Mouse (Mus musculus): ENCODE data around the gene Clec16a.
A peak's percentile ranks its signal among the peaks of the same experiment; 100 is the strongest.

The Clec16a gene

DNA sequence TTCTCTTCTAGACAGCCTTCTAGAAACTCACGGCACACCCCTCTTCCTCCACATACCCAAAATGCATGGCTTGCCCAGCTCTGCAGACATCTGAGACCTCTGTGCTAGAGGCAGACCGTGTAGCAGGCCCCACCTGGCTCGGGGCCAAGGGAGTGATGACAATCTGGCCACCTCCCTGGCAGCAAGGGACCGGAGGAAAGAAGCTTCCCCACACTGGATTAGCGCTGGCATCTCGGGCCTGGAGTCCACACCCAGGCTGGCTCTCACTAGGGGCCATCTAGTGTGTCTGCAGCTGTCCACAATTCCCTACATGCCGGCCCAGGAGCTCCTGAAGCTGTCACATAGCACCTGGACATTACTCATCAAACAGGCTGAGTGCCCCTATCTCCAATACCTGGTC is 10.6 kb upstream of the Clec16a start:
- no peak for DNase-seq (ENCODE audit: low spot score in 2 of 2)

DNA sequence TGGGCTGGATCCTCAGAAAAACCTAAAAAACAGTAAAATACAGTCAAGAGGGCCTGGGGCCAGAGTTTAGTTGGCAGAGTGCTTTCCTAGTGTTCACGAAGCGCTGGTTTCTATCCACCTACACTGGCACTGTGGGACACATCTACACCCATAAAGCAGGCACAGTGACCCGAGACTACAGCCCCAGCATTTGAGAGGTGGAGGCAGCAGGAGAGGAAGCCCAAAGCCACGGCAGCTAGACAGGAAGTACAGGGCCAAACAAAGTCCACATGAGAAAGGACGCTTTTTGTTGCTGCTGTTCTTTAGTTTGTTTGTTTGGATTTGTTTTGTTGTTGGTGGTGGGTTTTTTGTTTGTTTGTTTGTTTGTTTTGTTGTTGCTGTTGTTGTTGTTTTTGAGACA is 8.8 kb upstream of the Clec16a start:
- no peak for DNase-seq (ENCODE audit: low spot score in 2 of 2)

DNA sequence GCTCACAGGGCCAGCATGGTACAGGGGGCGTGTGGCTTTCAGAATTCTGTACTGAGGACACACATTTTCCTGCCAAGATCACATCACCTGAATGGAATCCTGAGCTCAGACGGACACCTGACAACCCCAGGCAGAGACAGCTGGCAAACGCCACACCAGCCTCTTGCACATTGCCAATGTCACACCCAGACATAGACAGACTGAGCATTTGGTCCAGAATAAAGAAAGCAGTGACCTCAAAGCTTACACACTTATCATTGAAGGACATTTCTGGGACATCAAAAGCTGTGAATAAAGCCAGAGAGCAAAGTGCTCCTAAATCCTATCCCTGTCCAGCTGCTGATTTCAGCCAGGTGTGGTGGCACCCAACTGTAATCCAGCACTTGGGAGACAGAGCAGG is 8.2 kb upstream of the Clec16a start:
- DNase-seq (ENCODE audit: low spot score in 2 of 2) = no peak

GRCm38 (mm10) chr16:10540763-10541597 is 4.2 kb upstream of the Clec16a start:
- DNase-seq (ENCODE audit: low spot score in 2 of 2) = no peak

- peak in 1 of 2 experiments; percentile 38 for DNase-seq (ENCODE audit: low spot score in 2 of 2)
These were observed 3.6 kb upstream of the Clec16a start for GRCm38 (mm10) chr16:10541598-10541930.

DNA sequence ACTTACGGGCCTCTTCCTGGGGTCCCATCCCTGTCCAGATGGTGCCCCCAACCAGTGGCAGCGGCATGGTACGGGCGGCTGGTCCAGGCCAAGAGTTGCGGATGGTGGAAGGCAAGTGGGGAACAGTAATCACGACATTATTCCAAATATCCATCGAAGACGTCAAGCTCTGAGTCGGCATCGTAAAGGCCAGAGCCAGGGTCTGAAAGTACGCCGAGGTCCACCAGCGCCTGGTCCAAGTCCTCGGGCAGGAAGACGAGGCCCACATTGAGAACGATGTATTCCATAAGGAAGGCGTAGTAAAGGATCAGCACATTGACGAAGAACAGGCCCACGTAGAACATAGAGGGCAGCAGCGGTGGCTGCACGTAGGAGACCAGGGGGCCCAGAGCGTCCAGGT is 2.9 kb upstream of the Clec16a start:
- peak in 1 of 2 experiments; percentile 33 for DNase-seq (ENCODE audit: low spot score in 2 of 2)

DNA sequence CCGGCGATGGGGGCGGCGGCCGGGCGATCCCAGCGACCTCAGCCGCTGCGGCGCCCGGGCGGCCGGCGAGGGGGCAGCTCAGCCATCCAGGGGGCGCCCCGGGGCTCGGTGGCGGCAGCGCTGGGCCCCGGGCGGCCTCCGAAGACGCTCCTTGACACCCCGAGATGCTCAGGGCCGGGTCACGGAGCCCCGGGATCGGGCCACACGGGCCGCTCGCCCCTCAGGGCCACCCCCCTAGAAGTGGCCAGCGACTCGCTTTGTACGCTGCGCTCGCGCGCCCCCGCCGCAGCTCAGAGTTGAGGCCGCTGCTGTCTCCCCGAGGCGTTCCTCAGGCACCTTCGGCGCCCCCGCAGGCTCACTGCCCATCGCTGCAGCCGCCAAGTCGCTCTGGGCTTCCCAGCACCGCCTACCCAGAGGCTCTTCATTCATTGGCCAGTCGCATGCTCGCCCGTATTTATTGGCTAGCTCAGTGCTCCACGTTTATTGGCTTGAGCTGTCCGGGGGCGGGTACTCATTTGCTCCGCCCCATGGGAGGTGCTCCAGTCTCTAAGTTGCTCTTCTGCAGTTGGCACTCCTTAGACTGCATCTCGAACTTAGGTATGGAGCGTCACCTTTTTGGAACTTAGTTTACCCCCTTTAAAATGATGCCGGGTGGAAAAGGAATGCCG is 2.3 kb upstream of the Clec16a start, which contains the start of gene Dexi:
Gene Dexi (minus strand): TSS at position 357 of the 668 bp plus-strand sequence.
- peak; percentile 95 to 97 for DNase-seq (ENCODE audit: low spot score in 2 of 2)

DNA sequence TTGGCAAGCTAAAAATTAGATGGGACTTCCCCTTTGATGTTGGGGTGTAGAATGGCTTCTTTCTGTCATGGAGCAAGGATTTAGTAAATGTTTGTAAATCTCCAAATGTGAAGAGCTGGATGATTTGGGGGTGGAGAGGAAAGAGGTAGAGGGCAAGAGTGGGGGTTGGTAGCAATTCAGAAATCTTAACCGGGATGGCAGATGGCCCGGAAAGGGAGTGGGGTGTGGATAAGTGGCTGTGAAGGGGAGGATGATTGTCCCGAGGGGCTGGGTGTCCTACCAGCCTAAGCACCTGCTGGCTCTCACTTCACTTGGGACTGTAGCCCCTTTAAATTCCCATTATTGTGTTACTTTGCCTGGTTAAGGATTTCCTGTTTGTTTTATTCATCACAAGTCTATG is 1.7 kb downstream of the Clec16a start:
- no peak for DNase-seq (ENCODE audit: low spot score in 2 of 2)

GRCm38 (mm10) chr16:10548938-10549337 is 3.8 kb downstream of the Clec16a start:
- DNase-seq (ENCODE audit: low spot score in 2 of 2) = no peak

GRCm38 (mm10) chr16:10549600-10549999 is 4.5 kb downstream of the Clec16a start:
- peak in 1 of 2 experiments; percentile 39 for DNase-seq (ENCODE audit: low spot score in 2 of 2)

DNA sequence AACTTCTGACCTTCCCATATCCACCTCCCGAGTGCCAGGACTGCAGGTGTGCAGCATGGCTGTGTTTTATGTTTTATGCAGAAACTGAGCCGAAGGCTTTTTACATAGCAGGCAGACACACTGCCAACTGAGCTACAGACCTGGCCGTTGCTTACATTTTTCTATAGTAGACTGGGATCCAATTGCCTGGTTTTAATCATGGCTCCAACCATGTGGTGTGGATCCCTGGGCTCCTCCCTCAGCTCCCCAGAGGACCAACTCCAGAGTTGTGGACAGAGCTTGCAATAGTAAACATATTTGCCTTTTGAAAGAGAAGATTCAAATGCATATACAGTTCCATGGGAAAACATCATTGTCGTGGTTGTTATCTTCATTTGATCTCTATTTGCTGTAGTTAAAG is 6.5 kb downstream of the Clec16a start:
- no peak for DNase-seq (ENCODE audit: low spot score in 2 of 2)

GRCm38 (mm10) chr16:10553858-10554257 is 8.7 kb downstream of the Clec16a start:
- DNase-seq (ENCODE audit: low spot score in 2 of 2) = no peak

- DNase-seq (ENCODE audit: low spot score in 2 of 2) = no peak
These were observed 14.9 kb downstream of the Clec16a start for GRCm38 (mm10) chr16:10559991-10560390.

DNA sequence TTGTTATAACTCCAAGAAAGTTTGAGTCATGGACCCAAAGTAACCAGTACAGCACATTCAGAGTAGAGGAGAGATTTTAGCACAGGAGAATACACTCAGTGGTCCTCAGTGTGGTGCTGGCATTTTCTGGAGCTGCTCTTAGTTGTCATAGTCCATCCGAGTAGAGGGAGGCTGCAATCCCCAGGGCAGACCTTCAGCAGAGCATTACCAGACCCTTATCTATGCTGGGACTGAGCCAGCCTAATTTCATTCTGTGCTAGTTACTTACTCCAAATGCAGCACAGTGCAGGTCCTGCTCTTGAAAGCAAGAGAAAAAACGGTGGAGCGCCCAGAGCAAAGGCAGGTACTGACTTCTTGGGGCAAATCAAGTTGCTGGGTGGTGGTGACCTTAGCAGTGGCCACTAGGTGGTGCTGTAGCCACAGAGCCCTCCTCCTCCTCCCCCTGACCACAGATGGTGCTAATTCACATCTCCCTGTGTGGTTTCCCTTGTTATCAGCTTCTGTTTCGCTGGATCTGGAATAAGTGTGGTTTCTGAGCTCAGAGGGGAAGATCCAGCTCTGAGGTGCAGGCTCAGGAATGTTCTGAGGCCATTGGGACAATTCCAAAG is 20.2 kb downstream of the Clec16a start:
- peak; percentile 64 to 73 for DNase-seq (ENCODE audit: low spot score in 2 of 2)

DNA sequence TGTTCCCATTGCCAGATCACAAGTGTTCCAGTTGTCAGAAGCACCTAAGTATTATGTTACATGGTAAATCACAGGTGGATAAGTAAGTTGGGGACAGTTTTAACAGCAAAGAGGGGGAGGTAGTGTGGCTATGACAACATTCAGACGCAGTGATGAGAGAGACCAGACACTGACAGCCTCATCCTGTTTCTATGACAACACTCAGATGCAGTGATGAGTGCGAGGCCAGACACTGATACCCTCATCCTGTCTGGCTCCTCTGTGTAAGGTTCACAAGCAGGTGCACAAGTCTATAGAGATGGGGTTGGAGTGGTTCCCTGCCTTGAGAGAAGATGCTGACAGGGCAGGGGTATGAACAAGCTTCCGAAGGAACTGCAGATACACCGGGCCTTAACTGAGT is 22.0 kb downstream of the Clec16a start:
- no peak for DNase-seq (ENCODE audit: low spot score in 2 of 2)

- DNase-seq (ENCODE audit: low spot score in 2 of 2) = no peak
These were observed 24.8 kb downstream of the Clec16a start for GRCm38 (mm10) chr16:10569809-10570395.

GRCm38 (mm10) chr16:10570708-10571107 is 25.6 kb downstream of the Clec16a start:
- peak; percentile 53 to 74 for DNase-seq (ENCODE audit: low spot score in 2 of 2)

DNA sequence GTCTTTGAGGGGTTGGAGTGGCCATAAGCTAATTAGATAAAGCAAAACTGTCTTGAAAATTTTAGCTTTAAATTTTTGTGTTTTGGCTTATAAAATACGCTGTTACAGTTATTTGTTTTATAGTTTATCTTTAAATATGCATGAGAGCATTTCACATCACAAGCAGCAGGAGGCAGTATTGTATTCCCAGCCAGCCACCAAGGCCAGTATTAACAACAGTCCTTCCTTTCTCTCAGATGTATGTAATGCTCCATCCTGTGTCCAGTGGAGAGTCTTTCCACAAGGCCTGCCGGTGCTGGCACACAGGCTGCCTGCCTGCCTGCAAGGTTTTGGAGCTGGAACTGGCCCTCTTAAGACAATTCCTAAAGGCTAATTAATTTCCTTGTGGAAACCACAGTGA is 26.7 kb downstream of the Clec16a start:
- no peak for DNase-seq (ENCODE audit: low spot score in 2 of 2)

DNA sequence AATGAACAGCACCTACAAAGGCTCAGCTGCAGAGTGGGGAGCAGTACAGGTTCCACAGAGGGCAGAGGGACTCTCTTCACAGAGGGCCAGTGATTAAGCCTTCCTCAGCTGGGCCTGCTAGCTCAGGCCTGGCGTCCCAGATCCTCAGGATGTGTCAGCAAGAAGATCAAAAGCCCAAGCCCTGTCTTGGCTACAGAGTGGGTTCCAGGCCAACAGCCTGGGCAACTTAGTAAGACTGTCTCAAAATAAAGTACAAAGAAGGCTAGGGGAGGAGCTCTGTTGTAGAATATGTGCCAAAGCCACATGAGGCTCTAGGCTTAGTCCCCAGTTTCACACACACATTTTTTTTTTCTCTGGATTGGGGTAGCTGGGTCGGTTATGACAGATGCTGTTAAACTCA is 29.8 kb downstream of the Clec16a start:
- no peak for DNase-seq (ENCODE audit: low spot score in 2 of 2)

- no peak for DNase-seq (ENCODE audit: low spot score in 2 of 2)
These were observed 30.8 kb downstream of the Clec16a start for GRCm38 (mm10) chr16:10575915-10576314.

DNA sequence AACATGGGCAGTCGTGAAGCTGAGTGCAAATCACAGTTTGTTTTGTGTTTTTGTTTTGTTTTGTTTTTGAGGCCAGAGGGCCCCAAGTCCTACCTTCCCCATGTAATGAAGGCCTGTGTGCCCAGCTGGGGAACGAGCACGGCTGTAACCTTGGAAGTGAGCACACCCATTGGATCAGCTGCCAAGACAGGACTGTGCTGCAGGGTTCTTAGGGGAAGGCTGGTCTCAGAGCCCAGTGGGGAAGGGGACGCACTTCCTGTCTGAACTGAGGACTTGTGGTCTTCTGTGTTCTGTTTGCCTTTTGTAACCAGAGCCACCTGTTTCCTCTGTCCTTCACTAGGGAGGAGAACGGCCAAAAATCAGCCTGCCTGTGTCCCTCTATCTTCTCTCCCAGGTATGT is 32.4 kb downstream of the Clec16a start:
- DNase-seq (ENCODE audit: low spot score in 2 of 2) = no peak

- DNase-seq (ENCODE audit: low spot score in 2 of 2) = no peak
These were observed 33.2 kb downstream of the Clec16a start for GRCm38 (mm10) chr16:10578376-10578775.

All from frontal cortex, postnatal 36 days (tissue).